Mouse (Mus musculus) cerebellum, postnatal 14 days (tissue): Measurements from ENCODE around the gene Jmjd1c.
A peak's percentile ranks its signal among the peaks of the same experiment; 100 is the strongest.

Source experiments
- DNase-seq, 2 experiments: peaks; one replicate each; pipeline ENCODE4 v3.0.0; 2021; ENCODE audit warnings: mixed read lengths in 2 of 2

Gene Jmjd1c

GRCm38 (mm10) chr10:67095798-67096620 lies at the start of gene Jmjd1c:
Jmjd1c (plus strand) TSS chr10:67096125.
- DNase-seq = peak; percentile 87 to 92

GRCm38 (mm10) chr10:67047712-67048645 lies 47.9 kb upstream of the Jmjd1c start:
- peak in 1 of 2 experiments; percentile 39 for DNase-seq

- DNase-seq = no peak
These were observed 46.9 kb upstream of the Jmjd1c start for GRCm38 (mm10) chr10:67048871-67049615.

DNA sequence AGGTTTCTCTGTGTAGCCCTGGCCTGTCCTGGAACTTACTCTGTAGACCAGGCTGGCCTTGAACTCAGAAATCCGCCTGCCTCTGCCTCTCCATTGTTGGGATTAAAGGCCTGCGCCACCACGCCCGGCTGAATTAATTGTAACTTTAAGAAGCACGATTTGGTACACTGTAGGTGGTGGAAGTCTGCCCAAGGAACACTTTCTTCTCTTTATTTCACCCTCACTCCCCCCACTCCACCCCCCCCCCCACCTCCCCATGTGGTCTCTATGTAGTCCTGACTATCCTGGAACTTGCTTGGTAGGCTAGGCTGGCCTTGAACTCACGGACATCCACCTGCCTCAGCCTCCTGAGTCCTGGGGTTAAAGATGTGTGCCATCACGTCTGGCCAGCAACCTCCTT lies 46.3 kb upstream of the Jmjd1c start:
- no peak for DNase-seq

DNA sequence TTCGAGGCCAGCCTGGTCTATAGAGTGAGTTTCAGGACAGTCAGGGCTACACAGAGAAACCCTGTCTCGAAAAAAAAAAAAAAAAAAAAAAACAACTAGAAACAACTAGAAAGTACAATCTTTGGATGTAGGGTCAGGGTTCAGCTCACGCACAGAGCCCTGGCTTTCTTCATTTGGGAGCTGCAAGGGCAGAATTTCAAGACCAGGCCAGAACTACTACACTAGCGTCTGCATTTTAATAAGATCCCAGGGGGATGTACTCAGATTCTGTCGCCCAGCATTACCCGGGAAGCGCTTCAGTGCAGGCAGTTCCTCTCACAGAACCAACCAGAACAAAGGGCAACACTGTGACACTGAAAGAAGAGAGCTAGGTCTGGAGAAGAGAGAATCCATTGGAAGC lies 45.2 kb upstream of the Jmjd1c start:
- no peak for DNase-seq

DNA sequence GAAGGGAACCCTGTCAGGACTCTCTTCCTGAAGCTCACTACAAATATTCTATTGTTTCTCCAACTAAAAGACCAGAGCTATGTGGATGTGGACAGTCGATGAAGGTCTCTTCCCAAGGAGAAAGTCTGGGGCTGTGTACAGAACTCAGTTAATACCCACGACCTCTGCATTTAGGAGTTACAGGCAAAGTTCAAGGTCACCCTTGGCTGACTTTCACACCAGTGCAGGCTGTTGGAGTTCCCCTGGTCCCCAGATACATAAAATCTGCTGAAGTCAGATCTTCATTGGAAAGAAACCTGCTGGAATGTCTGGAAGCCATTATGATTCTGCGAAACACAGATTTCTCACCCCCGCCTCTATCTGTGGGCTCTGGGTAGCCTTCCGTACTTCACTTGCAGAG lies 44.5 kb upstream of the Jmjd1c start:
- no peak for DNase-seq

- no peak for DNase-seq
These were observed 43.5 kb upstream of the Jmjd1c start for GRCm38 (mm10) chr10:67052429-67052828.

GRCm38 (mm10) chr10:67053475-67053874 lies 42.5 kb upstream of the Jmjd1c start:
- DNase-seq = no peak

GRCm38 (mm10) chr10:67055867-67056856 lies 39.8 kb upstream of the Jmjd1c start:
- DNase-seq = peak; percentile 68 to 82

DNA sequence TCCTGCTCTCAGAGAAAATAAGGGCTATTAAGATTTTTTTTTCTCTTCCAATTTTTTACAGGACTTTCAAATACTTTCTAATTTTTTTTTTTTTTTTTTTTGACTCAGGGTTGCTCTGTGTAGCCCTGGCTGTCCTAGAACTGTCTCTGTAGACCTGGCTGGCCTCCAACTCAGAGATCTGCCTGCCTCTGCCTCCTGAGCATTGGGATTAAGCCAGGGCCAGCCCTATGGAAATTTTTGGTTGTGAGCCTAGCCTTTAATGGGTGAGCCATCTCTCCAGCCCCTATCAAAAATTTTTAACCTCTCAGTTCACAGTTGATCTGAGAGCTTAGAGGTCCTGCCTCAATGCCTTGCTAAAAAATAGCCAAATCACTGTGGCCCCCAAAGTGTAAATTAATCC lies 38.7 kb upstream of the Jmjd1c start:
- DNase-seq = peak in 1 of 2 experiments; percentile 47

DNA sequence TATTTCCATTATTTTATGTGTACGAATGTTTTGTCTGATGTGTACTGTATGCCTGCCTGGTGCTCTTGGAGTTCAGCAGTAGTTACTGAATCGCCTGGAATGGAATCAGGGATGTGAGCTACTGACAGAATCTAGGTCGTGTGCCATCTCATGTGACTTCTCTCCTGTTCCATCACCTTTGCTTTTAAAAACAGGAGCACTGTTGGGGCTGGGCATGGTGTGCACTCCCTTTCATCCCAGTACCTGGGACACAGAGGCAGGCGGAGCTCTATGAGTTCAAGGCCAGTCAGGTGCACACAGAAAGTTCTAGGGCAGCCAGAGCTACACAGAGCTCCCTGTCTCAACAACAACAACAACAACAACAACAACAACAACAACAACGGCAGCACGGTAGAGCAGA lies 38.2 kb upstream of the Jmjd1c start:
- DNase-seq = peak in 1 of 2 experiments; percentile 53

- peak; percentile 87 to 93 for DNase-seq
These were observed 37.6 kb upstream of the Jmjd1c start for GRCm38 (mm10) chr10:67058297-67058696.

GRCm38 (mm10) chr10:67058702-67059101 lies 37.2 kb upstream of the Jmjd1c start:
- peak; percentile 46 to 69 for DNase-seq

- peak; percentile 52 to 65 for DNase-seq
These were observed 34.5 kb upstream of the Jmjd1c start for GRCm38 (mm10) chr10:67061367-67061801.

DNA sequence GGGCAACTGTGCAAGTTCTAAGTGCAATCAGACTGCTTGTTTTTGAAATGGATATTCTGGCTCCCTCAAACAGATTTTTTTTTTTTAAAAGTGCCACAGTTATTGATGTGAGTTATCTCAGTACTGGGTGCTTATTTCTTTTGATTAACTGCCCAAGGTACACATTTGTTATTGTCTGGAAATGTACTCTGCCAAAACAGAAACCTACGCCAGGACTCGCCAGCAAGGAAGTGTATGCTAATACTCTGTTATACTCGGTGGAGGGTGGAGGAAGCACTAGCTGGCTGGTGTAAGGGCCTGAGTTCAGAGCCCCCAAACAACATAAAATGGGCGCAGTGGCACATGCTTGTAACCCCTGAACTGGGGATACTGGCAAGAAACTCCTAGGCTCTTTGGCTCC lies 34.1 kb upstream of the Jmjd1c start:
- DNase-seq = no peak

GRCm38 (mm10) chr10:67065277-67065887 lies 30.5 kb upstream of the Jmjd1c start:
- DNase-seq = no peak

DNA sequence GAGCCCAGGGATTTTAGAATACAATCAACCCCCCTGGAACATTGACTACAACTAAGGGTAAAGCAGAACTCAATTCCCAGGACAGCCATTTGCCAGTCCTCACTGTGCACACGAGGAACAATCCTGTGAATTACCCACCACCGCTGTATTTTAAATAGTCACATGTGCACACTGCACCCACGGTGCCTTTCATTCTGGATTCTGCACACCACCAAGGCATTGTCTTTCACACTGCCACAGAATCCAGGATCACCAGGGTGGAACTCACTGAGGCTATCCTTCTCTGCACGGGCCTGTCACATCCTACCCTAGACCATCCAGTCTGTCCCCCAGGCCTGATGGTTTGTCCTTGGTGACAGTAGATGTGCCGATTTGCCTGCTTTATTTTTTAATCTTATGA lies 30.0 kb upstream of the Jmjd1c start:
- no peak for DNase-seq

- peak; percentile 65 to 71 for DNase-seq
These were observed 29.5 kb upstream of the Jmjd1c start for GRCm38 (mm10) chr10:67066421-67066820.

- DNase-seq = no peak
These were observed 26.9 kb upstream of the Jmjd1c start for GRCm38 (mm10) chr10:67069013-67069412.

DNA sequence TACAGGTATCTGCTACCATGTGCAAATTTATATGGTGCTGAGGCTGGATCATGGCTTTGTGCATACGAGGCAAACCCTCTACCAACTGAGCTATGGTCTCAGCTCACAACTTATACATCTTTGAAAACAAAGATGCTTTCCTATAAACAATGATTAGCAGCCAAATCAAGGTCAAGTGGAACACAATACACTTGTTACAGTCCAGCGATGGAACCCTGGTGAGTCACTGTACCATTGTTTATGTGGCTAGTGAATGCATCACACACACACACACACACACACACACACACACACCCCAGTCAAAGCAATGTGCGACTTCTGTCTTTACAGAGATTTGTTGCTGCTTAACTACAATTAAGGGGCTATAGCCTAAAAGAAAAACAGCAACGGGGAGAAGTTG lies 24.5 kb upstream of the Jmjd1c start:
- DNase-seq = no peak

- DNase-seq = no peak
These were observed 24.0 kb upstream of the Jmjd1c start for GRCm38 (mm10) chr10:67071884-67072283.
